Mouse (Mus musculus) kidney, embryonic 15.5 days (tissue): ENCODE measurements around the gene Smarca4. TPM values are rescaled to one million over a fixed set of nuclear protein-coding genes. Genes with fewer than 3 reads are reported as not detected.

ENCODE experiments used
- ATAC-seq: fragments of 200-750 bp; cut with Nextera tagmentation; replicated peaks from 2 replicates; pipeline ENCODE4 v1.8.0; 2017; ENCODE audit warnings: moderate TSS enrichment; ENCODE audit not compliant: low FRiP score
- H3K27ac ChIP-seq: fragments of 300-500 bp; sonication (generic); 2 replicates; pipeline ENCODE4 v1.5.1; 2015; ENCODE audit warnings: mild to moderate bottlenecking, inconsistent platforms
- H3K27me3 ChIP-seq: fragments of 300-500 bp; sonication (generic); 2 replicates; pipeline ENCODE4 v1.6.1; 2015; ENCODE audit warnings: inconsistent platforms
- H3K36me3 ChIP-seq: fragments of 300-500 bp; sonication (generic); 2 replicates; pipeline ENCODE4 v1.6.1; 2015; ENCODE audit warnings: inconsistent platforms
- H3K4me1 ChIP-seq: fragments of 300-500 bp; sonication (generic); 2 replicates; pipeline ENCODE4 v1.6.1; 2015; ENCODE audit warnings: inconsistent platforms
- H3K4me2 ChIP-seq: fragments of 300-500 bp; sonication (generic); 2 replicates; pipeline ENCODE4 v1.6.1; 2015; ENCODE audit warnings: moderate library complexity, mild to moderate bottlenecking, inconsistent platforms
- H3K4me3 ChIP-seq: fragments of 300-500 bp; sonication (generic); replicated peaks from 2 replicates; pipeline ENCODE4 v1.5.1; 2015; ENCODE audit warnings: mild to moderate bottlenecking, inconsistent platforms
- H3K9ac ChIP-seq: fragments of 300-500 bp; sonication (generic); 2 replicates; pipeline ENCODE4 v1.6.1; 2015; ENCODE audit warnings: mild to moderate bottlenecking, inconsistent platforms
- H3K9me3 ChIP-seq: fragments of 300-500 bp; sonication (generic); replicated peaks from 2 replicates; pipeline ENCODE4 v1.6.1; 2016; ENCODE audit warnings: inconsistent platforms
- WGBS: fragments of 180-500 bp; shearing (Covaris S2); methylation state at CpG from one replicate; pipeline ENCODE4 v1.1.7; 2015; ENCODE audit warnings: mixed read lengths; 5-methylcytosine and 5-hydroxymethylcytosine counted together
- polyA plus RNA-seq: library from polyadenylated mRNA; unstranded; fragments of >200 nt; fragmentation: Nextera tagmentation; extraction: Ambion mirVana; gene quantifications from 2 replicates; pipeline ENCODE4 v1.2.1, GENCODE M21; 2015

Gene Smarca4
- polyA plus RNA-seq, 1 experiment from 2014 or later: 101 TPM

DNA sequence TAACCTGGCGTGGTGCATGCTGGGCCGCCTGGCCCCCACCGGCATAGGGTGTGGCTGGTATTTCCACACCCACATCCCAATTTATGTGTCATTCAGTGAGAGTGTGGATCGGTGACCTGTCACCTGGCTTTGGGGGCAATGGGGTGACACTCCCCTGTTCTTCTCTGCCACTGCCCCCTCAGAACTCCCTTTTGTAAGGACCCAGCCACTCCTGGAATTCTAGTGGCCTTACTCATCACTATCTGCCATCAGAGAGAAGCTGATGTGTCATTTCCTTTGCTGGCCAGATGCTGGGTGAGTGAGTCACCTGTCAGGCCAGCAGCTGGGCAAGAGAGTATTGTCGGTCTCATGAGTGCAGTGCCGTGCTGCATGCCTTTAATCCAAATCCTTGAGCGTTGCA is 113.3 kb downstream of the Smarca4 start:
- no peak overlapping the region for H3K9ac ChIP-seq
- H3K4me2 ChIP-seq: no peak overlapping the region
- H3K4me3 ChIP-seq: no peak overlapping the region
- peaks cover 57% of the 10 kb centered on the region for H3K4me1 ChIP-seq
- H3K27me3 ChIP-seq: no peaks in the 10 kb centered on the region
- H3K27ac ChIP-seq: 0 out of 2 replicates have a peak overlapping the region, but pooled peaks have one; percentile 18
- 80% methylated on average over 7 of the region's 7 CpGs for WGBS
- peaks cover 57% of the 10 kb centered on the region for H3K36me3 ChIP-seq
- ATAC-seq: no peak
- no peaks in the 10 kb centered on the region for H3K9me3 ChIP-seq

GRCm38 (mm10) chr9:21732288-21732687 is 116.3 kb downstream of the Smarca4 start:
- no peak overlapping the region for H3K27ac ChIP-seq
- H3K9ac ChIP-seq: no peak overlapping the region
- WGBS: 94% methylated on average over 9 of the region's 9 CpGs
- H3K27me3 ChIP-seq: no peaks in the 10 kb centered on the region
- peaks cover 71% of the 10 kb centered on the region for H3K36me3 ChIP-seq
- H3K9me3 ChIP-seq: no peaks in the 10 kb centered on the region
- H3K4me2 ChIP-seq: no peak overlapping the region
- H3K4me1 ChIP-seq: peaks cover 34% of the 10 kb centered on the region
- H3K4me3 ChIP-seq: no peak overlapping the region
- ATAC-seq: no peak

DNA sequence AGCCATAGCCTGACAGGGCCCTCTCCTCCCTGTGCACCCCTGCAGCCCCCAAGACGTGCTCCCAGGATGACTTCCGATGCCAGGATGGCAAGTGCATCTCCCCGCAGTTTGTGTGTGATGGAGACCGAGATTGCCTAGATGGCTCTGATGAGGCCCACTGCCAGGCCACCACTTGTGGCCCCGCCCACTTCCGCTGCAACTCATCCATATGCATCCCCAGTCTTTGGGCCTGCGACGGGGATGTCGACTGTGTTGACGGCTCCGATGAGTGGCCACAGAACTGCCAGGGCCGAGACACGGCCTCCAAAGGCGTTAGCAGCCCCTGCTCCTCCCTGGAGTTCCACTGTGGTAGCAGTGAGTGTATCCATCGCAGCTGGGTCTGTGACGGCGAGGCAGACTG is 117.5 kb downstream of the Smarca4 start:
- H3K4me3 ChIP-seq: no peak overlapping the region
- peaks cover 80% of the 10 kb centered on the region for H3K36me3 ChIP-seq
- no peaks in the 10 kb centered on the region for H3K9me3 ChIP-seq
- H3K4me2 ChIP-seq: no peak overlapping the region
- H3K9ac ChIP-seq: no peak overlapping the region
- no peak overlapping the region for H3K27ac ChIP-seq
- 96% methylated on average over 17 of the region's 17 CpGs for WGBS
- no peak for ATAC-seq
- no peaks in the 10 kb centered on the region for H3K27me3 ChIP-seq
- H3K4me1 ChIP-seq: peaks cover 26% of the 10 kb centered on the region

DNA sequence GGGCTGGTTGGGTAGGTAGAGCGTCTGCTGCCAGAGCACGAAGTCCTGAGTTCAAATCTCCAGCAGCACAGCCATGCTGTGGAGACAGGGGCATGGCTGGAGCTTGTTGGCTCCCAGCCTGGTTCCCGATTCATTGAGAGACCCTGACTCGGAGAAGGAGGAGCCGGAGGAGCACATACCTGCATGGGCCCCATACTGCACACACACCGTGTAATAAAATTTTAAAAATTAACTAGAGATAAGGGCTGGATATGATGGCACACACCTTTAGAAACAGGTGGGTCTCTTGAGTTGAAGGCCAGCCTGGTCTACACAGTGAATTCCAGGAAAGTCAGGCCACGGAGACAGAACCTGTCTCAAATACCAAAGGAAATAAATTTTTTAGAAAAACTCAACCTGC is 118.0 kb downstream of the Smarca4 start:
- Histone ChIP-seq H3K4me2 (no peak overlapping the region), H3K9me3 (no peaks in the 10 kb centered on the region), H3K4me3 (no peak overlapping the region), H3K27me3 (no peaks in the 10 kb centered on the region), H3K4me1 (peaks cover 23% of the 10 kb centered on the region), H3K36me3 (peaks cover 83% of the 10 kb centered on the region), H3K27ac (no peak overlapping the region), H3K9ac (no peak overlapping the region)
- ATAC-seq: no peak
- 93% methylated on average over 7 of the region's 7 CpGs for WGBS

GRCm38 (mm10) chr9:21735126-21735525 is 119.2 kb downstream of the Smarca4 start:
- Histone ChIP-seq H3K36me3 (peaks cover 91% of the 10 kb centered on the region), H3K4me1 (0 out of 2 replicates have a peak, but pooled peaks cover 12% of the 10 kb centered on the region), H3K4me2 (no peak overlapping the region), H3K27me3 (no peaks in the 10 kb centered on the region), H3K9ac (no peak overlapping the region), H3K9me3 (no peaks in the 10 kb centered on the region), H3K27ac (no peak overlapping the region), H3K4me3 (no peak overlapping the region)
- no peak for ATAC-seq
- 87% methylated on average over 14 of the region's 14 CpGs for WGBS

DNA sequence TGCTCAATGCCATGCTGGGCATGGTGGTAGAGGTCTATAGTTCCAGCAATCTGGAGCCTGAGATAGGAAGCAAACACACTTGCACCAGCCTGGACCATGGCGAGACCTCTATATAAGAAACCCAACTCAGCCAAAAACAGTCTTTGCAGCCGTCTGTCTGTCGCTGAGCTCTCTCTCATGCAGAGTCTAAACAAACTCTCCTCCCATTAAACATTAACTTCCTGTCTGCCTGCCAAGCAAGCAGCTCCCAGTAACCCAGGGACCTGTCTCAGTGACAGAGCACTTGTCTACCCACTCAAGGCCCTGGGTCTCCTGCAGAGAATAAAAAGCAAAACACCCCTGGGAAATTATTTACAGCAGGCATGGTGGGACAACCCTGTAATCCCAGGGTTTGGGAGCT is 120.6 kb downstream of the Smarca4 start:
- H3K36me3 ChIP-seq: peaks cover 98% of the 10 kb centered on the region
- no peak overlapping the region for H3K4me2 ChIP-seq
- no peak for ATAC-seq
- H3K4me3 ChIP-seq: no peak overlapping the region
- no peaks in the 10 kb centered on the region for H3K27me3 ChIP-seq
- H3K9me3 ChIP-seq: no peaks in the 10 kb centered on the region
- 64% methylated on average over 3 of the region's 3 CpGs for WGBS
- H3K27ac ChIP-seq: peak overlapping the region; percentile 51; the same call in 1 of the 2 replicates
- H3K4me1 ChIP-seq: 0 out of 2 replicates have a peak, but pooled peaks cover 6% of the 10 kb centered on the region
- no peak overlapping the region for H3K9ac ChIP-seq

DNA sequence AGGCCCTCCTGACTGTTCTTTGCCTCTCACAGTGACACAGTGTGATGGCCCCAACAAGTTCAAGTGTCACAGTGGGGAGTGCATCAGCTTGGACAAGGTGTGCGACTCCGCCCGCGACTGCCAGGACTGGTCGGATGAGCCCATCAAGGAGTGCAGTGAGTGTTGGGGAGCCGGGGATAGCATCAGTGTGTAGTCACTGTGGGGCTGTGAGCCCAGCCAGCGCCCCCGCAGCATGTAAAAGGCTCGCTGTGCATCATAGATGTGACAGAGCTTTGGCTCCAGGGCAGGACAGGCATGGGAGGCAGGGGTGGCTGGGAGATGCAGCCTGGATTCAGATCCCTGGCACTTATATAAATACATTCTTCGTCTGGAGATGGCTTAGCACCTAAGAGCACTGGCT is 121.2 kb downstream of the Smarca4 start:
- peaks cover 98% of the 10 kb centered on the region for H3K36me3 ChIP-seq
- 0 out of 2 replicates have a peak overlapping the region, but pooled peaks have one; percentile 51 for H3K27ac ChIP-seq
- no peak overlapping the region for H3K4me2 ChIP-seq
- H3K9me3 ChIP-seq: no peaks in the 10 kb centered on the region
- H3K4me3 ChIP-seq: no peak overlapping the region
- ATAC-seq: no peak
- H3K9ac ChIP-seq: no peak overlapping the region
- no peaks in the 10 kb centered on the region for H3K27me3 ChIP-seq
- 0 out of 2 replicates have a peak, but pooled peaks cover 6% of the 10 kb centered on the region for H3K4me1 ChIP-seq
- WGBS: 91% methylated on average over 10 of the region's 10 CpGs

GRCm38 (mm10) chr9:21738776-21739175 is 122.8 kb downstream of the Smarca4 start:
- Histone ChIP-seq H3K4me1 (0 out of 2 replicates have a peak, but pooled peaks cover 6% of the 10 kb centered on the region), H3K4me2 (no peak overlapping the region), H3K9me3 (no peaks in the 10 kb centered on the region), H3K27me3 (no peaks in the 10 kb centered on the region), H3K9ac (no peak overlapping the region), H3K36me3 (peaks cover 94% of the 10 kb centered on the region), H3K4me3 (no peak overlapping the region), H3K27ac (no peak overlapping the region)
- no peak for ATAC-seq
- WGBS: 93% methylated on average over 7 of the region's 7 CpGs

- no peak for ATAC-seq
- H3K27me3 ChIP-seq: no peaks in the 10 kb centered on the region
- H3K4me2 ChIP-seq: no peak overlapping the region
- no peak overlapping the region for H3K4me3 ChIP-seq
- peaks cover 94% of the 10 kb centered on the region for H3K36me3 ChIP-seq
- no peak overlapping the region for H3K9ac ChIP-seq
- no peak overlapping the region for H3K27ac ChIP-seq
- WGBS: 97% methylated on average over 14 of the region's 14 CpGs
- H3K4me1 ChIP-seq: 0 out of 2 replicates have a peak, but pooled peaks cover 6% of the 10 kb centered on the region
- H3K9me3 ChIP-seq: no peaks in the 10 kb centered on the region
These were observed 124.5 kb downstream of the Smarca4 start for GRCm38 (mm10) chr9:21740427-21740826.

GRCm38 (mm10) chr9:21741514-21741913 is 125.5 kb downstream of the Smarca4 start:
- Histone ChIP-seq H3K27ac (no peak overlapping the region), H3K27me3 (no peaks in the 10 kb centered on the region), H3K4me3 (no peak overlapping the region), H3K9me3 (no peaks in the 10 kb centered on the region), H3K36me3 (peaks cover 94% of the 10 kb centered on the region), H3K4me2 (no peak overlapping the region), H3K9ac (no peak overlapping the region), H3K4me1 (0 out of 2 replicates have a peak, but pooled peaks cover 3% of the 10 kb centered on the region)
- 94% methylated on average over 11 of the region's 11 CpGs for WGBS
- no peak for ATAC-seq

GRCm38 (mm10) chr9:21747238-21747774 is 131.3 kb downstream of the Smarca4 start:
- H3K4me2 ChIP-seq: no peak overlapping the region
- 78% methylated on average over 3 of the region's 3 CpGs for WGBS
- H3K4me3 ChIP-seq: no peak overlapping the region
- no peaks in the 10 kb centered on the region for H3K27me3 ChIP-seq
- no peaks in the 10 kb centered on the region for H3K9me3 ChIP-seq
- H3K36me3 ChIP-seq: peaks cover 78% of the 10 kb centered on the region
- no peak overlapping the region for H3K27ac ChIP-seq
- H3K9ac ChIP-seq: no peak overlapping the region
- peaks cover 25% of the 10 kb centered on the region for H3K4me1 ChIP-seq
- no peak for ATAC-seq

DNA sequence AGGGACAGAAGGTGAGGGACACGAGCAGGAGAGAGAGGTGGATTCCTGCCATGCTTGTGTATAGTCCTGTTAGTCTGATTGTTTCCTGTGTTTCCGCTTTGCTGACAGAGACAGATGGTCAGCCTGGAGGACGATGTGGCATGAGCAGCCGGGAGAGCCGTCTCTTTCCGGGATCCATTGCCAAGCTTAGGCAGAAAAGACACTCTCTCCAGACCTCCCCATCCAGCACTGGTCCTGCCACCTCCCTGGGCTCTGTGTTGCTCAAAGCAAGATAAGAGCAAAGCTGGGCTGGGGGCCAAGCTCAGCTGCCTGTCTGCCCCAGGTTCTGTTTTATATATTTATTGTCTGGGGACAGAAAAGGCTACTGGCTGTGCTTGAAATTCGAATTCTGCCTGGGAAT is 132.1 kb downstream of the Smarca4 start:
- Histone ChIP-seq H3K4me2 (no peak overlapping the region), H3K9ac (no peak overlapping the region), H3K4me1 (peaks cover 31% of the 10 kb centered on the region), H3K4me3 (no peak overlapping the region), H3K27me3 (no peaks in the 10 kb centered on the region), H3K9me3 (no peaks in the 10 kb centered on the region), H3K36me3 (peaks cover 71% of the 10 kb centered on the region), H3K27ac (peak overlapping the region; percentile 54)
- 56% methylated on average over 7 of the region's 7 CpGs for WGBS
- ATAC-seq: no peak

- ATAC-seq: no peak
- H3K36me3 ChIP-seq: peaks cover 71% of the 10 kb centered on the region
- peaks cover 34% of the 10 kb centered on the region for H3K4me1 ChIP-seq
- H3K27me3 ChIP-seq: no peaks in the 10 kb centered on the region
- H3K9ac ChIP-seq: no peak overlapping the region
- H3K4me3 ChIP-seq: no peak overlapping the region
- WGBS: 81% methylated on average over 10 of the region's 10 CpGs
- no peaks in the 10 kb centered on the region for H3K9me3 ChIP-seq
- peak overlapping the region; percentile 54 for H3K27ac ChIP-seq
- no peak overlapping the region for H3K4me2 ChIP-seq
These were observed 132.5 kb downstream of the Smarca4 start for GRCm38 (mm10) chr9:21748491-21748890.
